Mouse (Mus musculus) left cerebral cortex, adult 11 months (tissue): ENCODE results near the gene Reep6.
"Not testable (repeated sequence)": the region's sequence is repeated elsewhere in the genome, so short reads cannot be mapped to it uniquely, and the experiment has no call there.

Experiments
- DNase-seq: peaks from one replicate; pipeline ENCODE4 v3.0.0; 2022; ENCODE audit warnings: low spot score

Gene Reep6

GRCm38 (mm10) chr10:80330084-80330483, 331 bp downstream of the Reep6 start:
- no peak for DNase-seq

GRCm38 (mm10) chr10:80330888-80331287, 1.1 kb downstream of the Reep6 start:
- DNase-seq: no peak

GRCm38 (mm10) chr10:80331636-80332524, 2.1 kb downstream of the Reep6 start:
- DNase-seq: no peak

DNA sequence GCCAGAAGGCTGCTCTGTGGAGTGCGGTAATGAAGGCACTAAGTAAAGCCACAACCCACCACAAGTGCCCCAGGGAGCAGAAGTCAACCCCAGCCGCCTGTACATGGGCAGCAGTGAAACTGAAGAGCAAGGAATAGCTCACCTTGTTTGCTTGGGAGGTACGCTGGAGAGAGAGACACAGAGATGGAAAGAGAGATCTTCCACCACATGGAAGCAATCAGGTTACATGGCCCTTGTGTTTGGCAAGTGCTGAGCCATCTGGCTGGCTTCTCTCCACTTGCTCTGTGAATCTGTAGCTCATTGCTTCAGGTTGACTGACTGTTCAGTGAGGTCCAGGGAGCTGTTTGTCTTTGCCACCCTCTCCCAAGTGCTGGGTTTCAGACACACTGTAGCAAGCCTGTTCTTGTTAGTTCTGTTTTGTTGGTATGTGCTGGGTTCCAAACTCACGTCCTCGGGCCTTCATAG, 2.8 kb downstream of the Reep6 start:
- no peak for DNase-seq

GRCm38 (mm10) chr10:80336263-80336662, 6.5 kb downstream of the Reep6 start:
- DNase-seq: no peak

DNA sequence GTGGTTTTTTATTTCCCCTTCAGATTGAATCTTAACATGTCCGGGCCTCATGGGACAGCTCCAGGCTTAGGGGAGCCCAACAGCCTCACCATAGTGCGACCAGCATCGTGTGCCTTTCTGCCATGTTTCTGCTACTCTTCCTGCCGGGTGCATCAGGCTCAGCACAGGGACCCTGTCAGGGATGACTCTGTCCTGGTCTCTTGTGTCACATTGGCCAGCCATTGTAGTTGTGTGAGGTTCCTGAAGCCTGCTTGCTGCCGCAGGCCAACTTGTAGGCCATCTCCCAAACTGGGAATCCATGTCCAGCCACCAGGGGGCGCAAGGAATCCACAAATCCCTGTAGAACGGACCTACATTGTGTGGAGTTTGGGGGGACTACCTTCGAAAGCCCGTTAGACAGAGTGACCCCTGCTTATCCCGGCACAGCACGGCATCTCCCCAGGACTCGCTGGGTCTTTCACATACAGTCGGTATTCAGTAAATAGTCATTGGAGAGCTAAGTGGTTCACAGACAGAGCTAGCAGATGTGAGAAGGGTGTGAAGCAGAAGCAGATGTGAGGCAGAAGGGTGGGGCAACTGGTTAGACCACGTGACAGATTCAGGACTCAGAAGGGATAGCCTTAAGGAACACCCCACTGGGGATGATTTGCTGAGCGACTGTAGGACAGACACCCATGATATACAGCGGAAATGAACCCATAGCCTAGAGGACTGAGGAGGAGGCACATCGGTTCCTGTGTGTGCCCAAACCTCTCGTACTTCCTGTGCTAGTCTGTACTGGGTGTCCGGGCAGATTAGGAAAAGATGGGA, 10.4 kb downstream of the Reep6 start:
- DNase-seq: no peak

GRCm38 (mm10) chr10:80341026-80341425, 11.3 kb downstream of the Reep6 start:
- DNase-seq: no peak

DNA sequence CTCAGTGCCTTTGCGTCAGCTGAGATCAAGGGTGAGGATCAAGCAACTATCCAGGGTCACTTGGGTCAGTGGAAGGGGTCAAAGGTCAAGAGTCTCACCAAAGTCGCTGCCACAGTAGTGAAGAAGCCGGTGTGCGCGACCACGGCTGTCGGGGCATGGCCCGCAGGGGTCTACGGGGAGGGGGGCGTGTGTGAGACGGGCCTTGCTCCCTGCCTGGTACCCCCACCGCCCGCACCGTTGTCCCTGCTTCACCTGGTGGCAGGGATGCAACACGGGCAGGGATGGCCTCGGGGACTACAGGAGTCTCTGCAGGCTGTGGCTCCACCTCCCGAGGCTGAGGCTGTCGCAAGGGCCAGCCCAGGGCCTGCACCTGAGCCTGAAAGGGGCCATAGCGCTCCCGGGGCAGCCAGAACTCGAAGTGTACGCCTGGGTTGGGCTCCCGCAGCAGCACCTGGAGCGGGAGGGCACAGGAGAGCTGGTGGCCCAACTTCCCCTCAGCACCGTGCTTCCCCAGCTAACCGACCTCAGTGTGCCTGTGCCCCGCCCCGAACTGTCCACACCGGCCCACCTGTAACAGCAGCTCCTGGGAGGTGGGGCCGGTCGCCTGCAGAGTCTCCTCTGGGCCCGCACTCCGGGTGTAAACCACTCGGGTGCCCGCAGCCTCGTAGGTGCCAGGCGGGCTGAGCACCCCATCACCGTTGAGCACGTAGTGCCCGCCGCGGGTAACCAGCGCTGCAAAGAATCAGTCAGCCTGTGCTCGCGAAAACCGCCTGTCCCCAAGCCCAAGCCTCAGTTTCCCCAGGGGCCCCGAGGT, 11.9 kb downstream of the Reep6 start:
- no peak for DNase-seq

DNA sequence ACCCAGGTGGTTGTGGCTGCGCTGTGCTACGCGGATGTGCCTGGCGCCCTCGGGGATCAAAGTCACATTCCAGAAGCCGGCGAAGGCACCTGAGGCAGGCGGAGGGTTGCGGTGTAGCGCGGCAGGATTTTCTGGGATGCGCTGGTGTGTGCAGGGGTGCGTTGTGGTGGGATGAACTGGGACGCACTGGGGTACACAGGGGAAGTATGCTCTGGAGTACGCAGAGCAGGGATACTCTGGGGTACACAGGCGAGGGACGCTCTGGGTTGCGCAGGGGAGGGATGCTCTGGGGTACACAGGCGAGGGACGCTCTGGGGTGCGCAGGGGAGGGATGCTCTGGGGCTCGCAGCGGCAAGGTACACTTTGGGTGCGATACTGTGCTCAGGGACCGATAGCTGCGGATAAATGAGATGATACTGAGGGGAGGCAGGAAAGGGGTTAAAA, 12.6 kb downstream of the Reep6 start:
- no peak for DNase-seq

DNA sequence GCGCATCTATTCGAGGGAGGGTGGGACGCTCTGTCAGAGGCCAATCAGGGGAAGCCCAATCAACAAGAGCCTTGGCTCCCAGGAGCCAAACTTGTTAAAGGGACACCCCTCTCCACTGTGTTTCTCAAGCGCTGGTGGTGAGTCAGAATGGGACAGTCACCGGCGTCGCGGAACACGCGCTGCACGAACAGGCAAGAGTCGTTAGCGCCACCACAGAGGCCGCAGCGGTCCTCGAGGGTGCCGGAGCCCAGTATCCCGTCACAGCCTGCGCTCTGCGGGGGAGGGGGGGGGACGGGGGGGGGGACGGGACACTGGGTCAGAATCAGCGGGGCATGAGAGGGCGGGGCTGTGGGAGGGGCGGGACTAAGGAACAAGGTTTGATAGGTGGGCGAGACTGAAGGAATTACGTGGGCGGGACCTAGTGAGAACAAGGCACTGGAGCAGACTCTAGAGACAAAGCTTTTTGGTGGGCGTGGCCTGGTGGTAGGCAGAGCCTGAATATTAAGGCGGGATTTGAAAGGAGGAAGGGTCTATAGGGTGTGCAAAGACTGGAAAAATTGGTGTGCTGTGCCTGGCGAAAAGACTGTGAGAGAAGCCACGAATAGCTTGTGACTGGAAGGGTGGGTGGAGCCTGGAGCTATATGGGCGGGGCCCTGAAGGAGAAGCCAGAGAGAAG, 13.1 kb downstream of the Reep6 start:
- no peak for DNase-seq

- DNase-seq: no peak
Observed at GRCm38 (mm10) chr10:80343425-80343895, 13.7 kb downstream of the Reep6 start.

GRCm38 (mm10) chr10:80344131-80344661, 14.4 kb downstream of the Reep6 start:
- DNase-seq: no peak

DNA sequence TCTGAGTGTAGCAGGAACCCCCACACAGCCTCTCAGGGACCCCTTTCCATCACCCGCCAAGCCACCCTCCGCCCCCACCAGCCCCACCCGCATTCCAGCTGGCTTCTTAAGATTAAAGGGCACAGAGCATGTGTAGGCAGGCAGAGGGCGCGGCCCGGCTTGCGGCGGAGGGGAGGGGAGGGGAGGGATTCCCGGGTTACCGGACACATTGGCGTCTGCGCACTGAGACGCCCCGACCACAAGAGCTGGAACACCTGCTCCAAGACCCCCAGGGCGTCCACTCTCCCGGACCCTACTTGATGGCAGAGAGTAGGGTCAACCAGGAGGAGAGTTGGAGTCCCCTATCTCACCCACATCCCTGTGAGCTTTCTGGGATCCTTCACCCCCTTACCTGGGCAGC, 15.4 kb downstream of the Reep6 start:
- no peak for DNase-seq

DNA sequence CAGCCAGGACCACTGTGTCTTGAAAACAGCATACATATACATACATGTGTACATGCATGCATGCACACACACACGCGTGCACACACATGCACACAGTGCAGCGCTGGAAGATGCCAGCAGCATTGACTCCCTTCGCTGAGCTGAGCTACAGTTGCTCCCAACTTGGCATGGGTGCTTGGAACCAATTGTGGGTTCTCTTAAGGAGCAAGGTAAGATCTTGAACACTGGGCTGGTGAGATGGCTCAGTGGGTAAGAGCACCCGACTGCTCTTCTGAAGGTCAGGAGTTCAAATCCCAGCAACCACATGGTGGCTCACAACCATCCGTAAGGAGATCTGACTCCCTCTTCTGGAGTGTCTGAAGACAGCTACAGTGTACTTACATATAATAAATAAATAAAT, 16.2 kb downstream of the Reep6 start:
- DNase-seq: not testable (repeated sequence)

DNA sequence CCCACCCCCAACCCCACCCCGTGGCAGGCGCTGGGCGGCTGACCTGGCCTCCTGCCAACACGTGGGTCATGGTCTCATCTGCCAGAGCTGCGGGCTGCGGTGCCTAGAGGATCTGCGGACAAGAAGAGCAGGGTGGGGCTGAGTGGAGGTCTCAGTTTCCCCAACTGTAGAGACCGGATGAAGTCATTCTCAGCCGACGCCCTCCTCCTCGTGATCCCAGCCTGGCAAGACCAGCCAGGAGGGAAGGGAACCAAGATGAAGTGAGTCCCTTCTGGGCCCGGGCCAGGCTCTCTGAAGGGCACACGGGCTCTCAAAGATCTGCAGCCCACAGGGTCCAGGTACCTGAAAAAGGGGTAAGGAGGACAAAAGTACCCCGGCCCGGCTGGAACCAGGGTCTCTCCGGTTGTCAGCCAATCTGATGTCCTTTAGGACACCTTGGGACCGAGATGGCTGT, 17.8 kb downstream of the Reep6 start:
- no peak for DNase-seq

GRCm38 (mm10) chr10:80348244-80348781, 18.6 kb downstream of the Reep6 start, which contains the start of gene Adamtsl5:
Gene Adamtsl5 (minus strand): TSS chr10:80348412.
- DNase-seq: no peak

DNA sequence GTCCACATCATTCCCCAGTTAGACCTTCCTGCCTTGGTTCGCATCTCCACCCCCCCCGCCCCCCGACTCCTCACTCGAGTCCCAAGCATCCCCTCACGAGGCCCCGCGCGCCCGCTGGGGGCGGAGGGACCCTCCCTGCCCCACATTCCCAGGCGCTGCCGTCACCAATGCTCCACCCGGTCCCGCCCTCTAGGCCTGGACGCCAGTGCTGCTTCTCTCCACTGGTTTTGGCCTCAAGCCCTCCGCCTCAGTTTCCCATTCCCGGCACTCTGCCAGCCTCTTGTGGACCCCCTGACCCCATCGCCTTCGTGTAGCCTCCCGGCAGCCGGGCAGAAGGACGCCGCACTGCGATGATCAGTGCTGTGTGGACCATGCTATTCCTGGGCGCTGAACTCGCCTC, 19.2 kb downstream of the Reep6 start:
- DNase-seq: no peak

- DNase-seq: no peak
Observed at GRCm38 (mm10) chr10:80350292-80350691, 20.5 kb downstream of the Reep6 start.

DNA sequence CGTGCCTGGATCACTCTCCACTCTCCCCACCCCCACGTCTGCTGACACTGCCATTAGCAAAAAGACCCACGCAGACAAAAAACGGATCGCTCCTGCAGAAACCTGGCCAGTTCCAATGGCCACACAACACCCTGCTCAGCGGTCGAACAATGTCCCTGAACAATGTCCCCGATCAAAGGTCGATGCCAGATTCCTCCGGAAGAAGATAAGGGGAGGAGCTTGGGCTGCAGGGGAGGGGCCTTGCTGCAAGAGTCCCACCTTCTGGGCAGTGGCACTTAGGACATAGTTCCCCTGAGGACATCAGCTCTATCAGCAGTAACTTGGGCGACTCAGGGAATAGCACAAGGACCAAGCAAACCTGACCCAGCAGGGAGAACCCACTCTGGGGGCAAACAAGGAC, 22.1 kb downstream of the Reep6 start:
- DNase-seq: no peak

GRCm38 (mm10) chr10:80352727-80353126, 23.0 kb downstream of the Reep6 start:
- DNase-seq: no peak

- DNase-seq: no peak
Observed at GRCm38 (mm10) chr10:80355431-80355830, 25.7 kb downstream of the Reep6 start.
